Mouse (Mus musculus) kidney, postnatal 10 days (tissue): ENCODE data around the gene Ocm.

Source experiments
- DNase-seq: peaks from one replicate; pipeline ENCODE4 v3.0.0; 2021; ENCODE audit warnings: mixed read lengths

The Ocm gene

DNA sequence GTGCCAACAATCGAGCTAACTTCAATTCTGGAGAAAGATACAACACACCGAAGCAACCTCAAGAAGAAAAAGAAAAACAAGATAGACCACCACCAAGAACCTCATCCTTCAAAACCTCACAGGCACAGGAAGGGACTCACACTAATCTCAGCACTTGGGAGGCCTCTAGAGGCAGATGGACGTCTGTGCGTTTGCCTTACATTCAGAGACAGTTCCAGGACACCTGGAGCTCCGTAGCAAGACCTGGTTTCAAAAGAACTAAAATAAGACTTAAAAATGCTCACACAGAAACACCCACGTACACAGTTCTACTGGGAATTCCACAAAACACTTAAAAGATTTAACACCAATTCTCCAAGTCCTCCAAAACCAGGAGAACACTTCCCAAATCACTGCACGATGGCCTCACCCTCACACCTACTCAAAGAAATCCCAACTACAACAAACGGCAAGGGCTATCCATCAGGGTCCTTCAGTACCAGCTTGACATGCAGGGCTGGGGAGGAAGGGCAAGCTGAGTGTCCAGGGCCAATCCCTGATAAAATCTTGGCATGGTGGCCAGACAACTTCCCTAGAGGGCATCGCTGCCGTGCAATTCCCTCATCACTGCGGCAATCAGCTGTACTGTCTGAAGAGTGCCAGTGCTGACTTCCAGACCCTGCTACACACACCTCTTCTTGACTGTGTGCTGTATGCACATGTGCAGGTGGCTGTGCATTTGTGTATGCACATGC lies 31.7 kb downstream of the Ocm start:
- no peak for DNase-seq

- no peak for DNase-seq
These were observed 32.6 kb downstream of the Ocm start for GRCm38 (mm10) chr5:143993849-143994248.

DNA sequence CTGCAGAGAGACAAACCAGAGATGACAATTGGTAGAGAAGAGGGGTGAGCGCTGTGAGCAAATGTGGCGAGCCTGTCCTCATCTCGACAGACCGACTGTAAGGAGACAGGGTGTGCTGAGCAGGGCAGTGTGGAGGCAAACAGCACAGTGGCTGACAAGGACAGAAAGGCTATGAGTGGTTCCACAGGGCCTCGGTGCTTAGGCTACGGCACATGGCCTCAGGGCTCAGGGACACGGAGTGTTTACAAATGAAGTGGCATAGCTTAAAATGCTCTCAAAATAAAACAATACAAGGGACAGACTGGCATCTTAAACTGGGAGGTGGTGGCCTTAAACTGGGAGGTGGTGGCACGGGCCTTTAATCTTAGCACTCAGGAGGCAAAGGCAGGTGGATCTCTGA lies 33.2 kb downstream of the Ocm start:
- no peak for DNase-seq

GRCm38 (mm10) chr5:143992661-143993060 lies 33.8 kb downstream of the Ocm start:
- DNase-seq, result no peak

DNA sequence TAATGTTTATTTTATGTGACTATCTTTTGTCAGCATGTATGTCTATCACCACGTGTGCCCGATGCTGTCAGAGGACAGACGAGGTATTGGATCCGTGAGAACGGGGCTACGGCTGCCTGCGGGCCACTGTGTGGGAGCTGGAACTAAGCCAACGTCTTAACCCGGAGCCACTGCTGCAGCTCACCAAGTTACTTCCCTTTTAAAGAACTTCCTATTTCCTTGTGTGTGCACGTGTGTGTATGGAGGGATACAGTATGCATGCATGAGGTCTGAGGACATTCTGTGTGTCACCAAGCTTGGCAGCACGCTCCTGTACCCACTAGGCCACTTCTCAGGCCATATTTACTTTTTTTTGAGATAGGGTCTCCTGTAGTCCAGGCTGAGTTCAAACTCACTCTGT lies 36.4 kb downstream of the Ocm start:
- DNase-seq, result no peak

DNA sequence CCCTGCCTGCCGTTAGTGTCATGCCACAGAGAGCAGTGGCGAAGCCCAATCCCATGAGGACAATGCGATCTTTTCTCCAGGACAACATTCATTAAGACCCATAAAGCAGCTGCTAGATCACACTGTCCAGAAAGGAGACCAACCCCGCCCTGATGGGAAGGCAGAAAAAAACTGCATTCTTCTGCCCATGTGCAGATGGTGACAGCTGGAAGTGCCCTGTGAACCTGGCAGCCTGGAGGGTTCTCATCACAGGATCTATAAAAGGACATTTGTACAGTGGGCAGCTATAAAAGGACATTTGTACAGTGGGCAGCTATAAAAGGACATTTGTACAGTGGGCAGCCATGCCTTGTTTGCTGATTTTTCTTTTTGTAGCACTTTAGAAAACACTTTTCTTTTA lies 37.4 kb downstream of the Ocm start:
- no peak for DNase-seq

- peak; percentile 25 for DNase-seq
These were observed 38.9 kb downstream of the Ocm start for GRCm38 (mm10) chr5:143987596-143987995.

- DNase-seq, result no peak
These were observed 41.1 kb downstream of the Ocm start for GRCm38 (mm10) chr5:143985381-143985780.

- DNase-seq, result no peak
These were observed 44.1 kb downstream of the Ocm start for GRCm38 (mm10) chr5:143982361-143982760.

GRCm38 (mm10) chr5:143980858-143981257 lies 45.6 kb downstream of the Ocm start:
- DNase-seq, result peak; percentile 51

DNA sequence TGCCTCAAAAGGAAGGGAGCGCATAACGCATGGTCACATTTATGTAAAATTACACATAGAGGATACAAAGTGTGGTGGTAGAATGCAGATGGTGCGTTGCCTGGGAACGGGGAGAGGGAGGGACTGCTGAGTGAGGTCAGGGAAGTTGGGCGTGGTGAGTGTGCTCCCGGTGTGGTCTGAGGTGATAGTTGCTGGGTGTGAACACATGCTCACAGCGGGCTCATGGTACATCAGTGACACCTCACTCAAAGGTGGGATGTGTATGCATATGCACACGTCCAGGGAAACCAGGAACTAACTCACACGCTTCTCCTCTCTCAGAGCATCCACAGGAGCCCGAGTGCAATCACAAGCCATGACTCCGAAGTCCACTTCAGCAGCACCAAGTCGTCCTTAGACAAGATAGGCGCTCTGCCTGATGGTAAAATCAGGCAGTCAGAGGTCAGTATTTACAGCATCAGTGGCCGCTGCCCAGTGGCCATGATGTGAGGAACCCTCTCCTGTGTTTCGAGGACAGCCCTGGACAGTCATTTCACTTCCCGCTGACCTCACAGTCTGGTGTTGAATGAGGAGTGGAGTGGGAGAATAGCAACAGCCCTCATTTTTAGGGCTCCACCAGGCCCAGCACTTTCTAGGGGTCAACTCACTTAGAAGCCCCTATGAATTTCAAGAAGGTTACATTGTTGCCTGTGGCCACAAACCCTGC lies 49.6 kb downstream of the Ocm start:
- DNase-seq, result no peak

DNA sequence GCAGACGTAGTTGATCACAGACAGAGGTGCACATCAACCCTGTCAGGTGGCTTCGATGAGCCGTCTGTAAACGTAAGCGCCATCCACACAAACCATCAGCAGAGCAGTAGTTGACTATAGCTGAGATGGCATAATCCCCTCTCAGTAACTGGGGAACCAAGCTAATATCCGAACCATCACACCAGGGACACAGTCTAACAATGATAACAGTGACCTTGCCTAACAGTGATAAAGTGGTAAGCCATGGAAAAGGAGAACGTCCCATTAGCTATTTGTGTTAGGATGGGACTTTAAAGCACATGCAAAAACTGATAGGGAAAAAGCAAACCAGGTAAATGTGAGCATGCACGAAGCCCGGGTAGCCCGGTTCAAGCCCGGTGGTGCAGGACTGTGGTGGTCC lies 50.2 kb downstream of the Ocm start:
- DNase-seq, result no peak

DNA sequence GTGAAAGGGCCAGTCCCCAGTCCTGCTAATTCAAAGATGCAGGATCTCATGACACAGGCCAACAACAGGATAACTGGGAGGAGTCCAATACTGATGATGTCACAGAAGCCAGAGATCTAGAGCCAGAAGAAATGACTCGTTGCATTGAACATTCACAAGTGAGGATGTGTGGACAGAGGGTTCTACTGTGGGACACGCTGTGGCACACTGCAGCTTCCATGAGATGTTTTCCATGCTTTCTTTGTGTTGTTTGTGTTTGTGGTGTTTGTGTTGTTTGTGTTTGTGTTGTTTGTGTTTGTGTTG lies 50.9 kb downstream of the Ocm start:
- no peak for DNase-seq

GRCm38 (mm10) chr5:143974931-143975630 lies 51.4 kb downstream of the Ocm start:
- DNase-seq, result peak; percentile 77

DNA sequence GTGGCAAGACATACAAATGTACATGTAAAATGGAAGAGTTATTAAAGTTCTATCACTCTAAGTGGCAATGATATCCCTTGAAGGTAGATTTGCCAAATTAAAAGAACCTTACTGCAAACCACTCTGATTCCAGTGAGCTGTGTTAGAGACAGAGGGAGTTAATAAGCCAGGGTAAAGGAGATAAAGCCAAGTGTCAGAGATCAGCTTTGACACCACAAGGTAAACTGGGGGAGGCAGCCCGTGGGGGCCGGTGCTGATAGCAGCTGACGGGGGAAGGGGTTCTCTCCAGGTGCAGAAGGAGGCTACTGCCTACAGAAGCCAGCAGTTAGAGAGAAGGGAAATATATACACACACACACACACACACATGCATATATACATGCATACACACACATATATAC lies 53.8 kb downstream of the Ocm start:
- DNase-seq, result no peak
